Mouse (Mus musculus): ENCODE measurements around the gene Adprhl2.

The Adprhl2 gene

DNA sequence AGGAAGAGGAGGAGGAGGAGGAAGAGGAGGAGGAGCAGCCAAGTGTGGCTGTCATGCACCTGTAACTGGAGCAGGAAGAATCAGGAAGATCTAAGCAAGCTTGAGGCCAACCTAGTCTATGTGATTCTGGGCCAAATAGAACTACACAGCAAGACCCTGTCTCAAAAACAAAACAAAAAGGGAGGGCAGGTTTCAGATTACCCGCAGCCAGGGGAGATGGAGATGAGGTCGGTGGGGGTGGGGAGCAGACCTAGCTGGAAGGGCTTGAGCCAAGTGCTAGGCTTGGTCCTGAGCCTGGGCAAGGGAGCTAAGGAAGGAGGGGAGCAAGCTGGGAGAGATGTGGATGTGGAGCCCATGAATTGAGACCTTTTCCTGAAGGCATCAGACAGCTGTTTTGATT is 14.7 kb downstream of the Adprhl2 start:
- no peak for DNase-seq (ENCODE audit: low spot score in 2 of 2)

DNA sequence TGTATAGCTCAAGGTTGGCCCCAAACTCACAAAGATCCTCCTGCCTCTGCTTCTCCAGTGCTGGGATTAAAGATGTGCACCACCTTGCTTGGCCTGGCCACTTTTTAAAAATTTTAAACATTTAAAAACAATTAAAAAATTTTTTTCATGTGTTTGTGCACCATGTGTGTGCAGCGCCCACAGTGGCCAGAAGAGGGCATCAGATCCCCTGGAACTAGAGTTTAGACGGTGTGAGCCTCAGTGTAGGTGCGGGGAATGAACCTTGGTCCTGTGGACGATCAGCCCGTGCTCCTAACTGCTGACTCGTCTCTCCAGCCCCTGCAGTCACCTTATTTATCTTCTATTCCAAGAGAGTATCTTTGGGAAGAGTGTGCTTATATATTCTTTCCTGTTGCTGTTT is 15.4 kb downstream of the Adprhl2 start:
- no peak for DNase-seq (ENCODE audit: low spot score in 2 of 2)

DNA sequence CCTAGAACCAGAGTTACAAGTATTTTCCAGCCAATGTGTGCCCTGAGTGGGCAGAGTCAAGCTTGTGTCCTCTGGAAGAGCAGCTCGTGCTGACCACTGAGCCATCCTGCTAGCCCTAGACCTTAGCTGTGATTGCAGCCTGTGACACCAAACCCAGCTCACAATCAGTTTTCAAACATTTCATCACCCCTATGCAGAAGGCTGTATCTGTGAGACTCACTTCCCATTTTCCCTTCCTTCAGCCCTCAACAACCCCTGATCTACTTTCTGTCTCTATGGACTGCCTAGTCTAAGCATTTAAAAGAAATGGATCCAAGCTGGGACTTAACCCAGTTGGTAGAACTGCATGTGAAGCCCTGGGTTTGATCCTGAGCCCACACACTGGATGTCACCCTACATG is 16.1 kb downstream of the Adprhl2 start:
- DNase-seq (ENCODE audit: low spot score in 2 of 2): no peak

DNA sequence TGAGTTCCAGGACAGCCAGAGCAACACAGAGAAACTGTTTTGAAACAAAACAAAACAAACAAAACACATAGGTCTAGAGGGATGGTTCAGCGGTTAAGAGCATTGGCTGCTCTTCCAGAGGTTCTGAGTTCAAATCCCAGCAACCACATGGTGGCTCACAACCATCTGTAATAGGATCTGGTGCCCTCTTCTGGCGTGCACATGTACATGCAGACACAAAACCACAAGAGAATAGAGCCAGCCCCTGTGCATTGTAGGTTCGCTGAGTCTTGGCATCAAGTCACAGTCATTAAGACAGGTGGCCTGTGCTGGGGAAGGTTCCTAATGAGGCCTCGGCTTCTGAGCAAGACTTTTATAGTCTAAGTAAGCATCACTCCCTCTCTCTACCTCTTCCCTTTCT is 17.6 kb downstream of the Adprhl2 start:
- DNase-seq (ENCODE audit: low spot score in 2 of 2): no peak

- DNase-seq (ENCODE audit: low spot score in 2 of 2): no peak
Observed at GRCm38 (mm10) chr4:126301584-126302309, 19.8 kb downstream of the Adprhl2 start.

DNA sequence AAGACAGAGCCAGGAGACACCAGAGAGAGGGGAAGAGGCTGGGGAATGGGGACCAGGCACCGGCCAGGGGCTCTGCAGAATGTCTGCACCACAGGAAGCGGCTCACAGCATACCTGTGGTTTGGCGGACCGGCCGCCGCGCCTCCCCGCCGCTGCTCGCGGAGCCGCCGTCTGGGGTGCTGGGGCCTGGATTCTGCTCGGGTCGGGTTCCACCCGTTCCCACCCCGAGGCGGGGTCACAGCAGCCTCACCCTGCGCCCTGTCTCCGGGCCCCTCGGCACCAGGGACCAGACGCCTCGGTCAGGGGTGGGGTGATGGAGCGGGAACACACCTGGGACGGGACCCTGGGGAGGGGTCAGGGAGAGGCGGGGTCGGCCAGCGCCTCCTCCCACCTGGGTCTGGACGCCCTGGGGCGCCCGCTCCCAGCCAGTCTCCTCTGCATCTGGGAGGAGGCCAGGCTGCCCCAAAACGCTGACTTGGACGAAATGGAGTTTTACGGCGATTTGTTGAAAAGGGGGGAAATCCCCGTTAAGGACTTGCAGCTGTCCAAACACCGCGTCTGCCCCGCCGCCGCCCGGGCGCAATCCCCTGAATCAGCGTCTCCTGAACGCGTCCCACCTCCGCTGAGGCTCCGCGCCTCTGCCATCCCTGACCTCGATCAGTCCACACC is 20.5 kb downstream of the Adprhl2 start:
- no peak for DNase-seq (ENCODE audit: low spot score in 2 of 2)

- no peak for DNase-seq (ENCODE audit: low spot score in 2 of 2)
Observed at GRCm38 (mm10) chr4:126296617-126297101, 24.8 kb downstream of the Adprhl2 start.

- no peak for DNase-seq (ENCODE audit: low spot score in 2 of 2)
Observed at GRCm38 (mm10) chr4:126295937-126296336, 25.6 kb downstream of the Adprhl2 start.

- DNase-seq (ENCODE audit: low spot score in 2 of 2): no peak
Observed at GRCm38 (mm10) chr4:126295152-126295551, 26.4 kb downstream of the Adprhl2 start.

DNA sequence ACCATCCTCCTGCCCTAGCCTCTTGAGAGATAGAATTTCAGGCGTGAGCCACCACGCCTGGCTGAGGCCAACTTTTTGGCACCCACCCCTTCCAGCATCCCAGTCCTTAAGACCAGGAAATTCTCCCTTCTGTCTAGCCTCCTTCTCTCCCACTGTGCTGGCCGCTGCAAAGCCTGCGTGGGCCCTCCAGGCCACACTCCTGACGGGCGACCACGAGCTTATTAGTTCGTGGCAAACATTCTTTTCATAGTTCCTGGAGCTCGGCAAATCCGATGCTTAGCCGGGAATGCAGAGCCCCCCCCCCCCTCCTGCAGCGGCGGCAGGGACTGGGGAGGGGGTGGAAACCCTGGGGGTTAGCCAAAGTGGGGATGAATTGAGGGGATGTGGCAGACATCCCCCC is 30.3 kb downstream of the Adprhl2 start:
- no peak for DNase-seq (ENCODE audit: low spot score in 2 of 2)

DNA sequence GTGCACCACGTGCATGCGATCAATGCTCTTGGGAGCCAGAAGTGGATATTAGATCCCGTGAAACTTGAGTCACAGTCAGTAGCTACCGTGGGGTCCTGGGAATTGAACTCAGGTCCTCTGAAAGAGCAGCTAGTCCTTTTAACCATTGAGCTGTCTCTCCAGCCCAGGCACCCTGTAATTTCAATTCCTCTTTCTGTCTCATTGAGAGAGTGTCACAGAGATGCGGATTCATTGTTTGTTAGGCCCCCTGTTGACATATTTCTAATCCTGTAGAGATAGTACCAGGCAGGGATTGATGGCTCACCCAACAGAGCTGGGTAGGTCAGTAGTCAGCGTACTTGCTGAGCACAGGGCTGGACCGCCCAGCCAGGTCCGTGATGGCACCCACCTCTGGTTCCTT is 31.2 kb downstream of the Adprhl2 start:
- DNase-seq (ENCODE audit: low spot score in 2 of 2): no peak

DNA sequence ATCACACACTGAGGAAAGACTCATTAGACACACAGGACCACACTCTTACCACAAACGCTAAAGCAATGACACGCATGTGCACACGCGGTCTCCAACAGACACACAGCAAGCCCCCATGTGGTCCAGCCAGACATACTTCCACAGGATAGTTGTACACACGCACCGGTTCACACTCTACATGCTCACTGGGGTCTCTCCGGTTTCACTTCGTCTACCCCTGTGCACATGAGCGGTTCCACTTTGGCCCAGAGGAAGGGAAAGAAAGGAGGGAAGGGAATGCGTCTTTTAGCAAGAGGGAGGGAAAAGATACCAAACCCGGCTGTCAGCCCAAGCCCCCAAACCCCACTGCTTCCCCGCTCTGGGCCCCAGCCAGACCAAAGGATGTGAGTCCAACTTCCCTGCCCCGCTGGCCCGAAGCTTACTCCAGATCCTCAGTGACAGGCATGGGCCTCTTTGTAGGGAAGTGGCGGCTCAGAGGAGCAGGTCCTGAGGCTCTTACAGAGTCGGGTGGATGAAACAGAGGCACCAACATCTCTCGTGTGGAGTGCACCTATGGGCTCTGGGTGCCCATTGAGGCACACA is 33.3 kb downstream of the Adprhl2 start:
- DNase-seq (ENCODE audit: low spot score in 2 of 2): no peak

- no peak for DNase-seq (ENCODE audit: low spot score in 2 of 2)
Observed at GRCm38 (mm10) chr4:126287302-126287995, 34.1 kb downstream of the Adprhl2 start.

DNA sequence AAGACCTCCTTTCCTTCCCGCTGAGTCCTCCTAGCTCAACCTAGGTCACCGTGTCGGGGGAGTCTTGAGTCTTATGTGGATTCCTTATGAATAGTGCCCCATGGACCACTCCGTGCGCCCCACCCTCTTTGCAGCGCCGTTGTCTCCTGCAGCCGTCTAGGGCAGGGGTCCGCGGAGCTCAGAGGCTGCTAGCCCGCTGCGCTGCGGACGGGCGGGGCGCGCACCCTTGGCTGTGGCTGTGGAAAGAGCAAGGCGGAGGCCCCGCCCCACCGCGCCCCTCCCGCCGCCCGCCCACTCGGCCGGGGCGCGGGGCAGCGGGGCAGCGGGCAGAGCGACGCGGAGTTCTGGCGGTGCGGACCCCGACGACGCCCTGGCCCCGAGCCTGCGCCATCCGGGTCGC is 35.0 kb downstream of the Adprhl2 start, which contains the start of gene Col8a2:
Gene Col8a2, plus strand, starts transcription at position 302 of the 400 bp plus-strand sequence.
- DNase-seq (ENCODE audit: low spot score in 2 of 2): no peak

DNA sequence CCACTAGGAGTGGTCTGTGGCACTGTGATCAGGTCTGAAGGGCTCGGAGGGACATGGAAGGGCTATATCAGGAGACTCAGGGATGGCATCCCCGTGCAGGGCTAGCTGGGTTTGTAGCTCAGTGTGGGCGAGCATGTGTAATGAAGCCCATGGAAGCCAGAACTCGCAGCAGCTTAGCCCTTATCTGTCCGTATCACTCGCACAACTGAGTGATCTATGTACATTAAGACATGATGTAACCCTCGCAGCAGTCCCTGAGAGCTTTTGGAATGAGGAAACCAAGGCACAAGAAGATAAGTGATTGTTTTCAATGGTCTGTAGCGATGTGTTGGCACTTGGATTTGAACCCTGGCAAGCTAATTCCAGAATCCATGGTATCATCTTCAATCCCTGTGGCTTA is 37.9 kb downstream of the Adprhl2 start:
- no peak for DNase-seq (ENCODE audit: low spot score in 2 of 2)

- no peak for DNase-seq (ENCODE audit: low spot score in 2 of 2)
Observed at GRCm38 (mm10) chr4:126281706-126282105, 39.8 kb downstream of the Adprhl2 start.

GRCm38 (mm10) chr4:126278961-126279360 is 42.5 kb downstream of the Adprhl2 start:
- no peak for DNase-seq (ENCODE audit: low spot score in 2 of 2)

DNA sequence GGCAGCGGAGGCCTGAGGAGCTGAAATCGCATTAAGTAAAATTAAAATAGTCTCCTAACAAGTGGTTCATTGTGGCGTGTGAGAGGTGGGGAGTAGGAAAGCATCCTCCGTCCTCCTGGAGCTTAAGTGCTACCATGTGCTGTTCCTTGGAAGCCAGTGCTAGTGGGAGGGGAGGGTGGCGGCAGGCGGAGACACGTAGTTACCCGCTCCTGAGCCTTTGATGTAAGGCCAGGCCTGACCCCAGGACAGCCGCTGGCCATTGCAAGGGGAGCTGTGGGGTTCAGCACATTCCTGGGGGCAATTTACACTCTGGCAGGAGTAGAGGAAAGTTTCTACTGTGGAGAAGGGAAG is 43.0 kb downstream of the Adprhl2 start:
- no peak for DNase-seq (ENCODE audit: low spot score in 2 of 2)

DNA sequence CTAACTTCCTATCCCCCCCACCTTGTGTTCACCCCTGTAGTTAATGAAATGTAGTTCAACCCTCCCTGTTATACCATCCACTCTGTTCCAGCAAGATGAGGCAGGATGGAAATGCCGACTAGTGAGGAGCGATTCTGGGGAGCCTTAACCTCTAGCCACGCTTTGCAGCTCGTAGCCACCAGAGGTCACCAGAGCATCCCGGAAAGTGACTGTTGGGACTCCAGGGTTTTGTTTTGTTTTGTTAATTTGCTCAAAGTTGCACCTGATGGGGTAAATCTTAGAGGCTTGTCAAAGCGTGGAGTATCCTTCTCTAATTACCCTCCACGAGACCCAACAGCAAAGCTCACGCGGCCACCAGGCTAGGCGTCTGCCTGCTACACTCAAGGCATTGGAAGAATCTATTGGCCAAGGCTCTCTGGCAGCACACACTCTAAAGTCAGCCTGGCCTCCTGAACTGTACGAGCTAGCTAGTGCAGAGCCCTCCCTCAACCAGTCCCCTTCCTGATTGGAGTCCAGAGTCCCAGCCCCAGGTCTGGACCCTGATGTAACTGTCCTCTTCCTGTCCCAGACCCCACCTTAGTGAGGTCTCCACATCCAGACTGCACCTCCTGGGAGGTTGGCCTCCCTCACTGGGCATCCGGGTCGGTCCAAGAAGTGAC is 43.5 kb downstream of the Adprhl2 start:
- peak in 1 of 2 experiments; percentile 58 for DNase-seq (ENCODE audit: low spot score in 2 of 2)

DNA sequence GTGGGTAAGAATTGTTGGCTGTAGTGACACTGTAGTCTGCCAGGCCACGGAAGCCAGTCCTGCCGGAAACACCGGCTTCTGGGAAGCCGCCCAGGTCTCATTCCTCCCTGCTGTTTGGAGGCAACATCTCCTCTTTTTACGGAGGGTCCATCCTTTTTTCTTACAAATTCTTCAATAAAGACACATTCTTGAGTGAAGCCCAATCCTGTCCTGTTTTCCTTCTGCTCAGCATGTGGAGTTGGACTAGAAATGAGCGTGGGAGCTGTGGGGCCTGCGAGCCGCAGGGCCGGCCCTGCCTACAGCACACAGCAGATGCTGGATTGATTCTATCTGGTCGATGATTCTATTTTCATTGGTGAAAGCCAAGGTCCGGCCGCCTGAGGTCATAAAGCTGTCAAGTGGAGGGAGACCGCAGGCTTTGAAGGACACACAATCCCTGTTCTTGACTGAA is 45.8 kb downstream of the Adprhl2 start:
- no peak for DNase-seq (ENCODE audit: low spot score in 2 of 2)

- no peak for DNase-seq (ENCODE audit: low spot score in 2 of 2)
Observed at GRCm38 (mm10) chr4:126275081-126275480, 46.4 kb downstream of the Adprhl2 start.

GRCm38 (mm10) chr4:126273753-126274152 is 47.8 kb downstream of the Adprhl2 start:
- no peak for DNase-seq (ENCODE audit: low spot score in 2 of 2)

Measured in spleen, postnatal 10 days (tissue).